Mouse (Mus musculus): Measurements from ENCODE around the gene Rtkn.

GRCm38 (mm10) chr6:83140044-83140443 is 4.8 kb downstream of the Rtkn start:
- TF ChIP-seq POLR2AphosphoS2 (IDR thresholded peaks at IDR 0.05; ENCODE audit: low read length) (no peak), GATA1 (IDR thresholded peaks at IDR 0.05; ENCODE audit: low read depth, low read length) (no peak)

All from MEL (cell line).